Mouse (Mus musculus): ENCODE data around the gene Tmem221.
A peak's percentile ranks its signal among the peaks of the same experiment; 100 is the strongest.

Tmem221 gene

DNA sequence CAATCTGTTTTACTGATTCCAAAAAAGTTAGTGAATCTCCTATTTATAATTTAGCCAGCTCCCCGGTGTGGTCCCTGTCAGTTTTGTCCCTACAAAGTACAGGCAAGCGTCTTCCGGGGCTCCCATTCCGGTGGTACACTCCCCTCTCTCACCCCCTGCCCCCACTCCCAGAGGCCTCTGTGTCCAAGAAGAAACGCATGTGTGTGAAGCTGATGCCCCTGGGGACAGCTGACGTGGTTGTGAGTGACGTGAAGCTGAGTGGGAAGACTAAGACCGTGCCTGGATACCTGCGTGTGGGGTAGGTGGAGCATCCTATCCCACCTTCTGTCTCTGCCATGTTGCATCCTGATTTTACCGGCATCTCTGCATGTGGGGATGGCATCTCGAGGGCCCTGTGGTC lies 13.6 kb downstream of the Tmem221 start:
- no peak for DNase-seq

DNA sequence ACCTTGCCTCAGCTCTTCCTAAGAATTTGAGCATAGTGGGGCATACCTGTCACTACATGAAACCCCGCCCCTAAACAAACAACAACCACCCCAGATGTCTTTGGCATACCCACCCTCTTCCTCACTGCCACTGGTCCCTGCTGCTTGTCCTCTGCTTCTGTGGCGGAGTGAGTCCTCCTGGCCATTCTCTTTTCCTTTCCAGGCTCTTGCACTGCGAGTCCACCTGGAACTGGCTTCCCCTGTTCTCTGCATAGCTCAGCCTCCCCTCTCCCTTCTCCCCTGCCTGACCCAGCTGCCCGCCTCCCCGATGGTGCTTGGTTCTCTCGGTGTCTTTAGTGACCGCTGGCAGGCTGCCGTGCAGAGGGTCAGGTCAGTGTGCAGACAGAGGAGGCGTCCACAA lies 14.9 kb downstream of the Tmem221 start:
- no peak for DNase-seq

GRCm38 (mm10) chr8:71542632-71543343 lies 15.9 kb downstream of the Tmem221 start, which contains the start of gene Mvb12a:
TSS of gene Mvb12a (plus strand) at chr8:71542922.
- DNase-seq: peak; percentile 96 to 98

GRCm38 (mm10) chr8:71537028-71537867 lies 21.4 kb downstream of the Tmem221 start, which contains the start of gene Bst2:
TSS of gene Bst2 (minus strand) at chr8:71537456.
- peak; percentile 35 to 53 for DNase-seq

DNA sequence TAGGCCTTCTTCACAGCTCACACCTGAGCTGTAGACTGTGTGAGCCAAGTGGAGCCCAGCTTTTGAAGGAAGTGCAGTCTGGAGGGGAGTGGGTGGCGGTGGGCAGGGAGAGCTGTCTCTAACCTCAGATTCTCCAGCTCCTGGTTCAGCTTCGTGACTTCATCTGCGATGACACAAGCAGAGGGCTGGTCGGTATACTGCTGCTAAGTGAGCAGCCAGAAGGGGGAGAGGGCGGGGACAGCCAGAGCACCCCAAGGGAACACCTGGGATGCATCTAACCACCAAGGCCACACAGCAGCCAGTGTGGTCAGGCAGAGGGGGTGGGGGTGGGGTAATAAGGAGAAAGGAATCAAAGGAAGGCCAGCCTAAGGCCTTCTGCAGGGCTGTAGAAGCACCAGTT lies 23.0 kb downstream of the Tmem221 start:
- no peak for DNase-seq

- DNase-seq: no peak
Observed at GRCm38 (mm10) chr8:71534263-71534810, 24.3 kb downstream of the Tmem221 start.

- peak; percentile 70 to 74 for DNase-seq
Observed at GRCm38 (mm10) chr8:71530735-71531467, 27.8 kb downstream of the Tmem221 start.

DNA sequence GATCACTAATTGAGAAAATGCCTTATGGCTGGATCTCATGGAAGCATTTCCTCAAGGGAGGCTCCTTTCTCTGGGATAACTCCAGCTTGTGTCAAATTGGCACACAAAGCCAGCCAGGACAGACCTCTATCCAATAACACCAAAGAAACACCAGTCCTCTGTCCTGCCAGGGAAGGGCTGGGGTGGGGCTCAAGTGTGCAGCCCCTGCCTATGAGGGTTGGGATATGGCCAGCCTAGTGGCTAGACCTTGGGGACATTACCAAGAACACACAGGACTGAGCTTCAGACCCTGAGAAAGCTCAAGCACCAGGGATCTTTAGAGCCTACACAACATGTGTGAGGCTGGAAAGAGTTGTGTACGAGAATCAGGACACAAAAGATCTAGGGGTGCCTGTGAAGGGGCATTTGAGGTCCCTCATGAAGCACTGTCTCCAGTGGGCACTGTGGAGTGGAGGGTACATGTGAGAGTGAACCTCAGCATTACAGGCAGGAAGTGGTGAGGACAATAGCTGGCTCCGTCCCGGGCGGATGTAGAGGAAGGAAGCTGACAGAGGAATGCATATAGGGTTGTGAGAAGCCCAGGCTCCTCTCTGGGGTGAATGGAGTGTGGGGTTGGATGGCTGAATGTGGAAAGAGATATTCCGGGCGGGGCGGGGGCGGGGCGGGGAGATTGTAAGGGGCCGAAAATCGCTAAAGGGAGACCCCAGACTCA lies 30.2 kb downstream of the Tmem221 start:
- no peak for DNase-seq

DNA sequence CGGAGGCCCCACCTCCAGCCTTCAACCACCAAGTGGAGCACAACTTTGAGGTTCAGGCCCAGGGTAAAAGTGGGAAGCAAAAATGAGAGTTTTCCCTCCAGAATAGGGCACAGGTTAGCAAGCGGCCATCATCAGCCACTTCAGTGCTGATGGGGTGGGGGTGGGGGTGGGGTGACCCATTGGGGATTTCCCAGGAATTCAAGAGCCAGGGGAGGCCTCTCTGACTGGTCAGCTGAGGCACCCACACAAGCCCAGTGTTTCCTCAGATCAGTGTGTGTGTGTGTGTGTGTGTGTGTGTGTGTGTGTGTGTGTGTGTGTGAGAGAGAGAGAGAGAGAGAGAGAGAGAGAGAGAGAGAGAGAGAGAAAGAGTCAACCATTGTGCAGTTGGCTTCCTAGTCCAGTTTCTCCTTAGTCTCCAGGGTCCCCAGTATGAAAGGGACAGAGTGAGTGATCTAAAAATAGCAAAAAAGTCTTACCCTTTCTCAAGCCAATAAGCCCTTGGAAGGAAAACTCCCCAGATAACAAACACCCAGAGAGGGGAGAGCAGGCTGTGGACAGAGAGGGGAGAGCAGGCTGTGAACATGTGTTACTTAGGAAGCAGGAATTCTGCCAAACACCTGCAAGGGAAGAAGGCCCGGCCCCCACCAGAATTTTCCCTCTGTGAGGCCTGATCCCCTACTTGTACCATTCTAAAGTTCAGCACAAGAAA lies 31.4 kb downstream of the Tmem221 start:
- DNase-seq: no peak

- no peak for DNase-seq
Observed at GRCm38 (mm10) chr8:71526272-71526671, 32.4 kb downstream of the Tmem221 start.

DNA sequence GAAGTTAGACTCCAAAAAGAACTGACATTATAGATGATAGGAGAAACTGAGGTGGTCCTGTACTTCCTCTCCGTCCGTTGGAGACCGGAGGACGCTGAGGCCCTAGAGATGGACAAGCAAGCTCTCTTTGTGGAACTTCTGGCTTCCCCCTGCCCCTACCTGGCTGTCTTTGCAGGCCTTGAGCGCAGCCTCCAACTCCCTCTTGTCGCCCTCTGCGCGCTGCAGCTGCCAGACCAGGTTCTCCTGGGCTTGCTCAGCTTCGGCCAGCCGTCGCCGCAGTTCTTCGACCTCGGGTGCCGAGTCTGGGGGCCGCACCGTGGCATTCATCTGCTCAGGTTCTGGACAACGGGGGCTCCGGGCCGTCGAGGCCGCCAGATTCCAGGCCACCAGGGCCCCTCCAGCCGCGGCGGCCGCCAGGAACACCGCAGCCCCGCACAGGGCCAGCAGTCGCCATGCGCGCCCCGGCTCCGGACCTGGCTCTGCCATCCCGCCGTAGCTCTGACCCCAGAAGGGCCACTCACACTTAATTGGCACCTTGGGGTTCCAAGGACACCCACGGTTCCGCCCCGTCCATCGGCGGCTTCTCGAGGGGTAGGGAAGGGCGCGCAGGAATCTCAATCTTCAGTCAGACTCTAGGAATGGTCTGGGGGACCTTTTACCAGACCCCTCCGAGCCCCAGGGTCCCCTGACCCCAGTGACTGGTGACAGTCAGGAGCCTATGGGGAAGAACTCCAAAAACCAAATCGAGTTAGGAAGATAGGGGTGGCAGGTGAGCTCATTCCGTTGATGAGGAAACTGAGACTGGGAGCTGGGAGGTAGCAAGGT lies 33.2 kb downstream of the Tmem221 start, which contains the start of gene Ccdc194:
TSS of gene Ccdc194 (minus strand) at position 486 of the 825 bp plus-strand sequence.
- DNase-seq: no peak

- DNase-seq: peak; percentile 95 to 96
Observed at GRCm38 (mm10) chr8:71521634-71522033, 37.0 kb downstream of the Tmem221 start.

GRCm38 (mm10) chr8:71519037-71519825 lies 39.4 kb downstream of the Tmem221 start:
- peak; percentile 75 to 79 for DNase-seq

- DNase-seq: no peak
Observed at GRCm38 (mm10) chr8:71516786-71517185, 41.9 kb downstream of the Tmem221 start.

GRCm38 (mm10) chr8:71515043-71515442 lies 43.6 kb downstream of the Tmem221 start:
- DNase-seq: no peak

- no peak for DNase-seq
Observed at GRCm38 (mm10) chr8:71513018-71513754, 45.5 kb downstream of the Tmem221 start.

- DNase-seq: no peak
Observed at GRCm38 (mm10) chr8:71511644-71512043, 47.0 kb downstream of the Tmem221 start, which contains the start of gene Plvap. TSS of gene Plvap (minus strand) at chr8:71511752.

DNA sequence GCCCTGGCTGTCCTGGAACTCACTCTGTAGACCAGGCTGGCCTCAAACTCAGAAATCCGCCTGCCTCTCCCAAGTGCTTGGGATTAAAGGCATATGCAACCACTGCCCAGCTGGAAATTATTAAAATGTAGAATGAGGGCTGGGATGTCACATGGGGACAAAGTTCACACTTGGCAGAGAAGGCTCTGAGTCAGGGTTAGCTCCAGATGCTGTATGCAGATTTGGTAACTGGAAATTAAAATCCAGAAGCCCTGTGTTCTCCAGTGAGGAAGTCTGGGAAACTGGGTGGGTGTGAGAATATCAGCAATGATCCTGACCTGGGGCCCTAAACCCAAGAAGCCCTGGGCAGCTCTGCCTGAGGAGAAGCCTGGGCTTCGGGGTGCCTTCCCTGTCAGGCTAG lies 49.4 kb downstream of the Tmem221 start:
- DNase-seq: no peak

DNA sequence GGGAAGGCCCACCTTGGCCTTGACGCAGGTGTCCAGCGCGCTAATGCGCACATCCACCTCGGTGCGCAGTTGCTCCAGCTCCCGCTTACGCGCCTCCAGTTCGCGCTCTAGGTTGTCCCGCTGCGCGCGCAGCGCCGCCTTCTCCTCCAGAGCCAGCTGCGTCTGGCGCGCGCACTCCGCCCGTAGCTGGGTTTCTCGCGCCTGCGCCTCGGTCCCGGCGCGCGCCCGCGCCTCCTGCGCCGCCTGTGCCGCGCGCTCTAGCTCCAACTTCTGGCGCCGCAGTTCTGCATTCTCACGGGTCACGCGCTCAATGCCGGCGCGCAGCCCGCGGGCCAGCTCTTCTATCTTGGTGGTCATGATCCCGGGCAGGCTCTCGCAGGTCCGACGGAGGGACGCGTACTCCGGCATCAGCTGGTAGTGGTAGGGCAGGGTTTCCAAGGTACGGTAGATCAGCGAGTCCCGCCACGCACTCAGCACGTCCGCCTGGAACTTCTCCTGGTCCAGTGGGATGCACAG lies 51.0 kb downstream of the Tmem221 start:
- DNase-seq: peak; percentile 79 to 84
